Mouse (Mus musculus) stomach, postnatal 0 days (tissue): ENCODE results near the gene Gpm6a. TPM values are rescaled to one million over a fixed set of nuclear protein-coding genes. Genes with fewer than 3 reads are reported as not detected.
A peak's percentile ranks its signal among the peaks of the same experiment; 100 is the strongest.

Experiments used
- ATAC-seq: fragments of 200-750 bp; cut with Nextera tagmentation; 2 replicates; pipeline ENCODE4 v1.8.0; 2017; ENCODE audit not compliant: low FRiP score, low TSS enrichment
- DNase-seq: peaks from one replicate; pipeline ENCODE4 v3.0.0-alpha.2; 2016; ENCODE audit warnings: low spot score
- H3K27ac ChIP-seq: fragments of 300-500 bp; sonication (generic); replicated peaks from 2 replicates; pipeline ENCODE4 v1.5.1; 2014; ENCODE audit warnings: mild to moderate bottlenecking, control low read depth
- H3K27me3 ChIP-seq: fragments of 300-500 bp; sonication (generic); 2 replicates; pipeline ENCODE4 v1.6.1; 2014; ENCODE audit warnings: low read length; ENCODE audit not compliant: control insufficient read depth, insufficient read depth
- H3K36me3 ChIP-seq: fragments of 300-500 bp; sonication (generic); 2 replicates; pipeline ENCODE4 v1.6.1; 2014; ENCODE audit warnings: low read length, mixed read lengths; ENCODE audit not compliant: control insufficient read depth, insufficient read depth
- H3K4me1 ChIP-seq: fragments of 300-500 bp; sonication (generic); replicated peaks from 2 replicates; pipeline ENCODE4 v1.6.1; 2014; ENCODE audit warnings: antibody characterized with exemption; ENCODE audit not compliant: control insufficient read depth, insufficient read depth
- H3K4me2 ChIP-seq: fragments of 300-500 bp; sonication (generic); replicated peaks from 2 replicates; pipeline ENCODE4 v1.6.1; 2014; ENCODE audit warnings: low read depth, mild to moderate bottlenecking, control low read depth, moderate library complexity
- H3K4me3 ChIP-seq: fragments of 300-500 bp; sonication (generic); 2 replicates; pipeline ENCODE4 v1.5.1; 2014; ENCODE audit warnings: low read depth, low read length, control low read depth
- H3K9ac ChIP-seq: fragments of 300-500 bp; sonication (generic); 2 replicates; pipeline ENCODE4 v1.6.1; 2014; ENCODE audit warnings: mild to moderate bottlenecking, low read length, control low read depth, mixed read lengths
- H3K9me3 ChIP-seq: fragments of 300-500 bp; sonication (generic); 2 replicates; pipeline ENCODE4 v1.6.1; 2016; ENCODE audit warnings: low read length; ENCODE audit not compliant: control insufficient read depth
- CTCF ChIP-seq: IDR thresholded peaks from 2 replicates; pipeline ENCODE4 v1.5.1; 2016; ENCODE audit warnings: antibody characterized with exemption, low read depth, mild to moderate bottlenecking, moderate library complexity
- EP300 ChIP-seq: optimal IDR thresholded peaks from 2 replicates; pipeline ENCODE3; 2016; ENCODE audit warnings: antibody characterized with exemption
- WGBS: fragments of 180-500 bp; shearing (Covaris S2); extraction: QIAGEN DNeasy Blood & Tissue Kit; methylation state at CpG from one replicate; pipeline ENCODE4 v1.1.7; 2014; 5-methylcytosine and 5-hydroxymethylcytosine counted together
- polyA plus RNA-seq: library from polyadenylated mRNA; unstranded; fragments of >200 nt; fragmentation: Nextera tagmentation; extraction: Ambion mirVana; gene quantifications from 2 replicates; pipeline ENCODE4 v1.2.1, GENCODE M21; 2015

Gpm6a gene
- polyA plus RNA-seq, 1 experiment from 2014 or later: 13.2 TPM

- H3K9ac ChIP-seq: no peak overlapping the region
- DNase-seq (no peak), ATAC-seq (no peak)
- no peaks in the 10 kb centered on the region for H3K9me3 ChIP-seq
- H3K4me3 ChIP-seq: no peak overlapping the region
- WGBS: 68% methylated on average over 2 of the region's 2 CpGs
- no peaks in the 10 kb centered on the region for H3K27me3 ChIP-seq
- TF ChIP-seq CTCF (no peak), EP300 (no peak)
- H3K4me1 ChIP-seq: no peaks in the 10 kb centered on the region
- H3K27ac ChIP-seq: no peak overlapping the region
- H3K4me2 ChIP-seq: no peak overlapping the region
- no peaks in the 10 kb centered on the region for H3K36me3 ChIP-seq
These were observed 148.4 kb downstream of the Gpm6a start for GRCm38 (mm10) chr8:55103065-55103464.

GRCm38 (mm10) chr8:55103891-55104481 lies 149.3 kb downstream of the Gpm6a start:
- Histone ChIP-seq H3K4me2 (no peak overlapping the region), H3K36me3 (no peaks in the 10 kb centered on the region), H3K9me3 (no peaks in the 10 kb centered on the region), H3K27me3 (no peaks in the 10 kb centered on the region), H3K27ac (no peak overlapping the region), H3K4me1 (no peaks in the 10 kb centered on the region), H3K4me3 (no peak overlapping the region), H3K9ac (no peak overlapping the region)
- WGBS: 39% methylated on average over 3 of the region's 3 CpGs
- no peak for ATAC-seq
- peak; percentile 26; the same call in 1 of the 2 replicates for TF ChIP-seq CTCF
- TF ChIP-seq EP300: no peak
- no peak for DNase-seq

Other genes starting within 250 kb of the Gpm6a start
- 0.06 and 0.12 TPM in 2 replicates for gene Wdr17, start 67.7 kb upstream of the Gpm6a start, polyA plus RNA-seq